Mouse (Mus musculus): ENCODE results near the gene Ror2. TPM values are rescaled to one million over a fixed set of nuclear protein-coding genes. Genes with fewer than 3 reads are reported as not detected.

Gene Ror2
- total RNA-seq, 4 experiments from 2014 or later = 0.72 to 1.2 (median 1.0) TPM

- DNase-seq (ENCODE audit: low spot score) = no peak
These were observed 155.9 kb downstream of the Ror2 start for GRCm38 (mm10) chr13:53130032-53130431.

DNA sequence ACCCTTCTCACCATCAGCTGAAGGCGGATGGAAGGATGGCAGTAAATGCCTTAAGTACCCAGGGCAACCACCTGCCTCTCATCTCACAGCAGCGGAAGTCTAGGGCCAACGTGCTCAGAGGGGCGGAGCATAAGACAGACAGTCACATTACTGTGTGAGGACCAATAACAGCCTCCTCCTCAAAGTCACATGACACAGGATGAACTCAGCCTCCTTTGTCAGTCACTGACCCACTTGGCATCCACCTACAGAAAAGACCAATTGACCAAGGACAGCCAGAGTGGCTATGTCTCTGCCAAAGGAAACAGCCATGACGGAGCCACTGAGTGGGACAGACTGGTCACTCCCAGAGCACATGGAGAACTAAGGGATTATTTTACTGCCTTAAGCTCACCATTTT is 160.3 kb downstream of the Ror2 start:
- no peak for DNase-seq (ENCODE audit: low spot score)

- DNase-seq (ENCODE audit: low spot score) = no peak
These were observed 163.8 kb downstream of the Ror2 start for GRCm38 (mm10) chr13:53122085-53122484.

DNA sequence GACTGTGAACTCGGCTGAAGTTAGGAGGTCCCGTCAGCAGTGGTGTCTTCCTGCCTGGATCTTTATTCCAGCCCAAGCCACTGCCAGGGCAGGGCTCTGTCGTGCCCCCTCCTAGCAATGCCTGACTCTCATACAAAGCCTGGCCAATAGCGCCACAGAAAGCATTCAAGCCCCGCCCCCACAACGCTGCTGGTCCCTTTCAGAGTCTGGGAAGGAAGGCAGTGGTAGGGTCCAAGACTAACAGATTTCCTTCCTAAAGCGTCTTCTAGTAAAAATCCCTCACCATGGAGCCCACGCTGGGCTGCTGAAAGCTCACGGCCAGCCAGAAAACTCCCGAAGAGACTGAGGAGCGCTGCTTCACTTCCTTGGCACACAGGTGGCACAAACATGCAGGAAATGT is 165.0 kb downstream of the Ror2 start:
- no peak for DNase-seq (ENCODE audit: low spot score)

- peak; percentile 69 for DNase-seq (ENCODE audit: low spot score)
These were observed 166.1 kb downstream of the Ror2 start for GRCm38 (mm10) chr13:53119586-53120426.

GRCm38 (mm10) chr13:53118398-53118797 is 167.5 kb downstream of the Ror2 start:
- no peak for DNase-seq (ENCODE audit: low spot score)

- no peak for DNase-seq (ENCODE audit: low spot score)
These were observed 168.0 kb downstream of the Ror2 start for GRCm38 (mm10) chr13:53117921-53118320.

- DNase-seq (ENCODE audit: low spot score) = no peak
These were observed 175.7 kb downstream of the Ror2 start for GRCm38 (mm10) chr13:53110249-53110578.

GRCm38 (mm10) chr13:53109560-53110248 is 176.2 kb downstream of the Ror2 start:
- peak; percentile 88 for DNase-seq (ENCODE audit: low spot score)

- no peak for DNase-seq (ENCODE audit: low spot score)
These were observed 179.2 kb downstream of the Ror2 start for GRCm38 (mm10) chr13:53106676-53107075.

GRCm38 (mm10) chr13:53099771-53100682 is 185.9 kb downstream of the Ror2 start:
- DNase-seq (ENCODE audit: low spot score) = no peak

DNA sequence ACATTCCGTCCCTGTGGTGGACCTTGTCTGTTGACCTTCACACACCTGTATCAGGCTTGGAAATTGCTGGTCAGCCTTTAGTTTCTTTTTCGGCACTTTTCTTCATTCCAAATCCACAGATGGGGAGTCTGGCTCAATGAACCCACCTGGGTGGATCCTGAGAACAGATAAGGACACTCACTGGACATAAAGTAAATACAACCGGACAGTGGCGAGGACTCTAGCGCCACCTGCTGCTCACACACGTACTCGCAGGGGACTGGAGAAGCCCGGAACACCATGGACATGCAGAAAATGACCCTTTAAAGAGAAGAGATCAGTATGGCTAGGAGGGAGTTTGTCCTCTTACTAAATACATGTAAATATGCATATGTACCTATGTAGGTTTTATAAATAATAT is 189.3 kb downstream of the Ror2 start:
- peak; percentile 70 for DNase-seq (ENCODE audit: low spot score)

DNA sequence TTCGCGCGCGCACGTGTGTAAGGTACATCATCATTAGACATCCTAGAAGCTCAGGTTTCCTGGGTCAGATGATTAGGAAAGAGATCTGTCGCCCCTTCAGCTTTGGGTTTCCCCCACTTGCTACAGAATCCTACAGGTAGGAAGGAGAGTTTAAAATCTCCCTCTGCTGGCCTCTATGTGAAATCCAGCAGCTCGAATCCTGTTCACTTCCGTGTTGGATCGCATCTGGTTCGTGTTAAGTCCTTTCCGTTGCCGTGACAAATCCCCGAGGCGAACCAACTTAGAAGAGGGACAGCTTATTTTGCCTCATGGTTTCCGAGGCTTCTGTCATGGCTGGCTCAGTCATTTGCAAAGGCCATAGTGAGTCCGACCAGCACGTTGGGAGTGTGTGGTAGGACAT is 190.7 kb downstream of the Ror2 start:
- no peak for DNase-seq (ENCODE audit: low spot score)

DNA sequence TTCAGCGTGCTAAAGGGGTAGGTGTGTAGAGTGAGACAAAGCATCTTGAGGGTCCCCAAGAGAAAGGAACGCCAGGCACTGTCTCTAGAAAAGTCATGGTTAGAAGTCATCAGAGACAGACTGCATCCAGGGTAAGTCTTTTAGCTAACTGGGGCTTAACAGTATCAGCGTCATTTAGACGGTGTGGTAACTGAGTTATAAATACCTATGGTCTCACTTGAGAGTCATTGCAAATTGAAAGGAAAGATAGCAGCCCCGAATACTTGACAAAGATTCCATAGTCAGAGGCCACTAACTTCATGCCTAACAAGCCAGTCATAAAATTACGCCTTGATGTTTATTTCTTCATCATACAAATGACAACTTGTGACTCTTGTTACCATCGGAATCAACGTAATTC is 191.3 kb downstream of the Ror2 start:
- DNase-seq (ENCODE audit: low spot score) = no peak

- no peak for DNase-seq (ENCODE audit: low spot score)
These were observed 192.5 kb downstream of the Ror2 start for GRCm38 (mm10) chr13:53093407-53093806.

GRCm38 (mm10) chr13:53086552-53087282 is 199.2 kb downstream of the Ror2 start:
- DNase-seq (ENCODE audit: low spot score) = no peak

GRCm38 (mm10) chr13:53081846-53082245 is 204.1 kb downstream of the Ror2 start:
- no peak for DNase-seq (ENCODE audit: low spot score)

DNA sequence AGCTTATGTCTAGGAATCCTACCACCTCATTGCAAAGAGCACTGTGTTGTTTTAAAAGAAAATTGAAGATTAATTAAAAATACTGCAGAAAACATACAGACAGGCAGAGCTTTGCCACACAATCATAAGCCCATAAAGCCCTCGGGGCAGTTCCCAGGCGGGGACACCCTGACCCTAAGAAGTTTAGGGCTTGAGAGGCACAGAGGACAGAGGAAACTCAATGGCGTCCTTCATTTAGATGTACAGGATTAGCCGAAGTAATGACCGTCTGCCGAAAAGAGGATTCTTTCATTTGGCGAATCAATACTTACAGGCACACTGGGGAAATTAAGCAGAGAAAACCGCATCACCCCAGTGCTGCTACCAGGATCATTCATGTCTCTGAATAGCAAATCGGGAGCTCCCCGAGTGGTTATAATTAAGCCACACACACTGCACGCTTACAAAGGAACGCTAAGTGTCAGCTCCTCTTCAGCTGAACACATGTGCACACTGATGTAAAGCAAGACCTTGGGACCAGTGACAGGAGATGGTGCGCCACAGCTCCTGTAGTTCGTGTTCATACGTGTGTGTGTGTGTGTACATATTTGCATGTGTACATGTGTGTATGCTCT is 208.1 kb downstream of the Ror2 start:
- no peak for DNase-seq (ENCODE audit: low spot score)

DNA sequence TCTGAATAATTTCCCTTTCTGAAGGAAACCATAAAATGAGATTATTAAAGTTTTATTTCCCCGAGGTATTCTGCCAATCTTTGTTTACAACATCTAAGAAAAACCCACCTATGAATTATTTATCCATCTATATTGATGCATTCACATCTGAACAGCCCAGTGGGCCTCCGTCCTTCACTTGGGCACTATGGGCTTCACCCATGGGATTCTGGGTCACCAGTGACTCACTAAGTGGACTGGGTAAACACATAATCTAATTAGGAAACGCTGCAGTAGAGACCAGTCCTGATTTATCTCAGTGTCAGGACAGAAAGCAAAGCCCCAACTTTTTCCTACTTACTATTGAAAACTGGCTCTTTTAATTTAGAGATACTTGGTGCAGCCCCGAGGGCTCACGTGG is 210.9 kb downstream of the Ror2 start:
- no peak for DNase-seq (ENCODE audit: low spot score)

GRCm38 (mm10) chr13:53069076-53069690 is 216.7 kb downstream of the Ror2 start:
- no peak for DNase-seq (ENCODE audit: low spot score)

- no peak for DNase-seq (ENCODE audit: low spot score)
These were observed 217.5 kb downstream of the Ror2 start for GRCm38 (mm10) chr13:53068461-53068860.

Measured in heart, adult 8-10 months (tissue).